Mouse (Mus musculus) cerebellum, adult 11-12 months (tissue): ENCODE measurements around the gene Ifna5.
"Not testable (repeated sequence)": the region's sequence is repeated elsewhere in the genome, so short reads cannot be mapped to it uniquely, and the experiment has no call there.

ENCODE experiments used
- DNase-seq: peaks from one replicate; pipeline ENCODE4 v3.0.0; 2022

The Ifna5 gene

DNA sequence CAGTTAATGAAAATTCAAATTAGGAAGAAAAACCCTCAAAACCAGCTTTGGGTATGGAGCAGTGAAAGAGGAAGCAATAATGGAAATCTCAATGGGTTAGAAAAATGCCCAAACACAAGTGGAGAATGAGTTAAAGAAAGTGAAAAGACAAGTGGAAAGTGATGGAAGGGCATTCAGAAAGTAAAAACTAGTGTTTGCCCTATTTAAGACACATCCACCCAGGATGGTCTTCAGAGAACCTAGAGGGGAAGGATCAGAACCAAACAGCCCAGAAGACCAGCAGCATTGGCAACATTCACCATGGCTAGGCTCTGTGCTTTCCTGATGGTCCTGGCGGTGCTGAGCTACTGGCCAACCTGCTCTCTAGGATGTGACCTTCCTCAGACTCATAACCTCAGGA, at the start of gene Ifna5:
Gene Ifna5 (plus strand): TSS at position 301 of the 400 bp plus-strand sequence.
- not testable (repeated sequence) for DNase-seq

DNA sequence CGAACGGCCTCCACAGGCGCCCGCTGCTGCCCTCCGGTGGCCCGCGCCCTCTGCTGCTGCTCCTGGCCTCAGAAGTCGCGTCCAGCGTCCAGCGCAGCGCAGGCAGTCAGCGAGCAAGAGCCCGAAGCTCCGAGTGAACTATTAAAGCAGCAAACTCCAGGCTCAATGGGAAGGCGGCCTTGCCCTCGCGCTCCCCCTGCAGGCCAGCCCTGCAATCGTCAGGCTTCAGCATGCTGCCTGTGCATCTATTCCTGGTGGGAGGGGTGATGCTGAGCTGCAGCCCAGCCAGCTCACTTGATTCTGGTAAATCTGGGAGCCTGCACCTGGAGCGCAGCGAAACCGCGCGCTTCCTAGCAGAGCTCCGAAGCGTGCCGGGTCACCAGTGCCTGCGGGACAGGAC, 46.9 kb upstream of the Ifna5 start, which contains the start of gene Gm13277:
Gene Gm13277 (plus strand): TSS at position 231 of the 400 bp plus-strand sequence.
- DNase-seq = peak; percentile 74

GRCm38 (mm10) chr4:88791250-88791649, 44.1 kb upstream of the Ifna5 start, which contains the start of gene Gm13278:
Gm13278 (plus strand) TSS chr4:88791550.
- not testable (repeated sequence) for DNase-seq

- DNase-seq = peak; percentile 76
Measured at GRCm38 (mm10) chr4:88793936-88794675, 41.2 kb upstream of the Ifna5 start, which contains the start of gene Gm13275. Gm13275 (plus strand) TSS chr4:88794487.

- DNase-seq = not testable (repeated sequence)
Measured at GRCm38 (mm10) chr4:88797097-88797496, 38.2 kb upstream of the Ifna5 start, which contains the start of gene Gm13279. Gm13279 (plus strand) TSS chr4:88797397.

- DNase-seq = not testable (repeated sequence)
Measured at GRCm38 (mm10) chr4:88799365-88799764, 36.0 kb upstream of the Ifna5 start, which contains the start of gene Gm13285. Gm13285 (plus strand) TSS chr4:88799665.

GRCm38 (mm10) chr4:88802954-88803353, 32.4 kb upstream of the Ifna5 start, which contains the start of gene Gm13287:
Gm13287 (plus strand) TSS chr4:88803254.
- not testable (repeated sequence) for DNase-seq

DNA sequence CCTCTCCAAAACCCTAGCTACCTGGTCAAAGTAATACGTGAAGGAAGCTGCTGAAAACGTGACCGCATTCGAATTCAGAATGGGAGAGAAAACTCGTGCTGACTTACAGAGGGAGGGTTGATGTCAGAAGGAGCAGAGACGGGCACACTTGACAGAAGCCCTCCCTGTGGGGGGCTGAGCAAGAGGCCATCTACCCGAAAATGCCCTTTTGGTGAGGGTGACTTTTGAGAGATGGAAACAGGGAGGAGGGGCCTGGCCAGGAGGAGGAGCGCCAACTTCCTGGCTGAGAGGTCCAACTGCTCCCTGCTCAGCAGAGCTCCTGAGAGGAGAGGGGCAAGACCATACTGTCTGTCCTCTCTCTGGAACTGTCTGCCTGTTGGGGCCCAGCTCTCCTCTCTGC, 30.1 kb upstream of the Ifna5 start, which contains the start of gene Gm13288:
Gene Gm13288 (plus strand): TSS at position 301 of the 400 bp plus-strand sequence.
- not testable (repeated sequence) for DNase-seq

DNA sequence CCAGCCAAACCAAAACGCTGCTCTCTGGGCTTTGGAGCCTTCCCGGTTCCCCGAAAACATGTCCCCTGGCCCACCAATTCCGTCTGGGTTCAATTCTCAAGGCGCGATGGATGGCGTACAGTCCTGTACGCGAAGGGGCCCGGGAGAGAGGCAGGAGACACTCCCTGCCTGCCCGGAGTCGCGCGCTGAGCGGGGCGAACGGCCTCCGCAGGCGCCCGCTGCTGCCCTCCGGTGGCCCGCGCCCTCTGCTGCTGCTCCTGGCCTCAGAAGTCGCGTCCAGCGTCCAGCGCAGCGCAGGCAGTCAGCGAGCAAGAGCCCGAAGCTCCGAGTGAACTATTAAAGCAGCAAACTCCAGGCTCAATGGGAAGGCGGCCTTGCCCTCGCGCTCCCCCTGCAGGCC, 29.6 kb upstream of the Ifna5 start:
- peak; percentile 39 for DNase-seq

GRCm38 (mm10) chr4:88815928-88816327, 19.4 kb upstream of the Ifna5 start, which contains the start of gene Ifna7:
Ifna7 (plus strand) TSS chr4:88816228.
- no peak for DNase-seq

DNA sequence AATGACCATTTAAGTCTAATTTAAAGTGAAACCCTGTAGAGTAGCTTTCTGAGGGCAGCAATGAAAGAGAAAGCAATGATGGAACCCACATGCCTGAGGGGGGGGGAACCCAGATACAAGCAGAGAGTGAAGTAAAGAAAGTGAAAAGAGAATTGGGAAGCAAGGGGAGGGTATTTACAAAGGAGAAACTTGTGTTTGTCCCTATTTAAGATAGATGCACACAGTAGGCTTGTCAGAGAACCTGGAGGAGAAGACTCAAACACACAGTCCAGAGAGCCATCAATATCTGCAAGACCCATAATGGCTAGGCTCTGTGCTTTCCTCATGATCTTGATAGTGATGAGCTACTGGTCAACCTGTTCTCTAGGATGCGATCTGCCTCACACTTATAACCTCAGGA, 15.7 kb upstream of the Ifna5 start, which contains the start of gene Ifna11:
Gene Ifna11 (plus strand): TSS at position 301 of the 400 bp plus-strand sequence.
- DNase-seq = no peak

GRCm38 (mm10) chr4:88822995-88823394, 12.3 kb upstream of the Ifna5 start:
- no peak for DNase-seq

DNA sequence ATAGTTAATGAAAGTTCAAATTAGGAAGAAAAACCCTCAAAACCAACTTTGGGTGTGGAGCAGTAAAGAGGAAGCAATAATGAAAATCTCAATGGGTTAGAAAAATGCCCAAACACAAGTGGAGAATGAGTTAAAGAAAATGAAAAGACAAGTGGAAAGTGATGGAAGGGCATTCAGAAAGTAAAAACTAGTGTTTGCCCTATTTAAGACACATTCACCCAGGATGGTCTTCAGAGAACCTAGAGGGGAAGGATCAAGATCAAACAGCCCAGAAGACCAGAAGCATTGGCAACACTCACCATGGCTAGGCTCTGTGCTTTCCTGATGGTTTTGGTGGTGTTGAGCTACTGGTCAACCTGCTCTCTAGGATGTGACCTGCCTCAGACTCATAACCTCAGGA, 8.2 kb upstream of the Ifna5 start, which contains the start of gene Ifna6:
Gene Ifna6 (plus strand): TSS at position 301 of the 400 bp plus-strand sequence.
- DNase-seq = not testable (repeated sequence)

DNA sequence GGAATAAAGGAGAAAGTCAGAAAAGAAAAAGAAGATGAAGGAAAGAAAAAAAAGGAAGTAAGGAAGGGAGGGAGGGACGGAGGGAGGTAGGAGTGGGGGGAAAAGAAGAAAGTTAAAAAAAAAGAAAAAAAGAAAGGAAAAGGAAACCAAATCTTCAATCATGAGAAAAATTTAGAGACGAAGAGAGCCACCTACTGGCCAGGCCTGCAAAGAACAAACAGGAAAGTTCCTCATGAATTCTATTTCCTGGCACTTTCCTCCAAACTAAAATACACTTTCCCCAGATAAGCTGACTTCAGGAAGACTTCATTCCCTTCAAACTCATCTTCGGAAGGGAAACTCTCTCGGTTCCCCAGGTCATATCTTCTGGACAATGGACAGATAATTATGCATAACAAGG, 4.8 kb upstream of the Ifna5 start:
- no peak for DNase-seq

DNA sequence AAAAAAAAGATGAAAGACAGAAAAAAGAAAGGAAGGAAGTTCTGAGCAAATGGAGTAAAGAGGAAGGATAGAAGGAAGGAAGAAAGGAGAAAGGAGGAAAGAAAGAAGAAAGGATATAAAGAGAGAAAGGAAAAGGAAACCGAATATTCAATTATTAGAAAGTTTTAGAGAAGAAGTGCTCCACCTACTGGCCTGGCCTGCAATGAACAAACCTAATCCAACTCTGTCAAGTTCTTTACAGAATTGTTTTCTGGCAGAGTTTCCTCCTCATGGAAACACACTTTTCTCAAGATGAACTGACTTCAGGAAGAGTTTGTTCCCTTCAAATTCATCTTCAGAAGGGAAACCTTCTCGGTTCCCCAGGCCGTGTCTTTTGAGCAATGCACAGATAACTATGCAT, 3.5 kb downstream of the Ifna5 start:
- no peak for DNase-seq

GRCm38 (mm10) chr4:88840058-88840457, 4.7 kb downstream of the Ifna5 start:
- DNase-seq = no peak

GRCm38 (mm10) chr4:88841438-88841911, 6.2 kb downstream of the Ifna5 start, which contains the start of gene Ifna4:
Ifna4 (plus strand) TSS chr4:88841861.
- DNase-seq = no peak

DNA sequence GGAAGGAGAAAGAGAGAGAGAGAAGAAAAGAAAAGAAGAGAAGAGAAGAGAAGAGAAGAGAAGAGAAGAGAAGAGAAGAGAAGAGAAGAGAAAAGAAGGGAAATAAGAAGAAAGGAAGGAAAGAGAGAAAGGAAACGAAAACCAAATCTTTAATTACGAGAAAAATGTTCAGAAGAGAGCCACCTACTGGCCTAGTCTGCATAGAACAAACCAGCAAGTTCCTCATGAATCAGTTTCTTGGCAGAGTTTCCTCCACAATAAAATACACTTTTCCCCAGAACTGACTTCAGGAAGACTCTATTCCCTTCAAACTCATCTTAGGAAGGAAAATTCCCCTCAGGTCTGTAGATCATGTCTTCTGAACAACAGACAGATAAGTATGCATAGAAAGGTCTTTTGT, 10.0 kb downstream of the Ifna5 start:
- DNase-seq = no peak

- no peak for DNase-seq
Measured at GRCm38 (mm10) chr4:88849698-88850097, 14.4 kb downstream of the Ifna5 start, which contains the start of gene Ifna1. Ifna1 (plus strand) TSS chr4:88850087.

GRCm38 (mm10) chr4:88851026-88851763, 15.9 kb downstream of the Ifna5 start:
- DNase-seq = no peak

GRCm38 (mm10) chr4:88859214-88859613, 23.9 kb downstream of the Ifna5 start:
- no peak for DNase-seq

GRCm38 (mm10) chr4:88863309-88863708, 28.0 kb downstream of the Ifna5 start:
- no peak for DNase-seq

- no peak for DNase-seq
Measured at GRCm38 (mm10) chr4:88864599-88864998, 29.3 kb downstream of the Ifna5 start.
